Mouse (Mus musculus): Measurements from ENCODE around the gene Ncmap.

The Ncmap gene

DNA sequence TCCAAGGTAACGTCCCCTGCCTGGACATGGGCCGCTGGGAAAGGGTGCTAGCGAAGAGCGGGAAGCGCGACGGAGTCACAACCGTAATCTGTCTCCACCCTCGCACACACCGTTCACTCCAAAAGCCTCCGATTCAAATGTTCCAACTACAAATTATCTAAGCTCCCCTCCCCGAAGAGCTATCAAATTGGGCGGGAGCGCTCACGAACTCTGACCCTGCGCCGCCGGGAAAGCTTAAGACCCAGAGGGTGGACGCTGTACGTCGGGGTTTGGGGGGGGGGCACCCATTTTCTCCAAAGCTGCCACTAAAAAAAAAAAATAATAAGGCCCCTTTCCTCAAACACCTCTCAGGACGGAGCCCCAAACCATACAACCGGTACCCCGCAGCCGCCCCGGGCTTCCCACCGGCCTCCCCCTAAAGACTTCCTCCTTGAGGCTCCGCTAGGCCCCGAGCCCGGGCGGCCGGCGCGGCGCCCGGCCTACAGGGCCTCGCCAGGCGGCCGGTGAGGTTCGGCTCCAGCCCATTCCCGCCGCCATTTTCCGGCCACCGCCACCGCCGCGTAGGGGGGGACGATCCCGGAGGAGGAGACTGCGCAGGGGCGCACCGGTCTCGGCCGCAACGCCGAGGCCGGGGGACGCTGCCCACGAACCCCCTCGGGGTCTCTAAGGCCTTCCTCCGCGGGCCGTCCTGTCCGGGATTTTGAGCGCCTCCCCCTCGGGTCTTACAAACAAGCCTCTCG, 45.5 kb downstream of the Ncmap start:
- peak; percentile 21 to 22 for DNase-seq

DNA sequence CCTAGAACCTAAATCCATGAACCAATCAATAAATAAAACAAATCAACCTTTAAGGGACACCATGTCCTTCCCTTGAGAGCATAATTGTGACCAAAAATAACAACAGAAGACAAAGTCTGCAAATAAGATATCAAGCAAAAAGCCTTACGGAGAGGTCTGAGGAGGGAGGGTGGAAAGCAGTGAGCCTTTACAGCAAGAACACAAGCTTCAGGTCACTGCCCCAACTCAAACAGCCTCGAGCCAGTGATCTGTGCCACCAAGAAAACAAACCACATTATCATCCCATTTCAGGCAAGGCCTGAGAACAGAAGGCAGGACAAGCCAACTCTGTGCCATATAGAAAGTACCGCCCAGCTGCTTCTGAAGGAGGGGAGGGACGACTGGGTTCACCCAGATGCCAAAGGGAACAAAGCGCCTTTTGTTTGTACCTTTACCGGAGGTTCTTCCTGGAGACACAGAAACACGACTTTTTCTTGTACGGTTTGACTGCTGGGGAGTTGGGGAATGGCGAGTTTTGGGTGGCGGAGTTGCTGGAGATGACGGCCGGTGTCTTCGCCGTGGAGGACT, 60.6 kb downstream of the Ncmap start:
- no peak for DNase-seq

DNA sequence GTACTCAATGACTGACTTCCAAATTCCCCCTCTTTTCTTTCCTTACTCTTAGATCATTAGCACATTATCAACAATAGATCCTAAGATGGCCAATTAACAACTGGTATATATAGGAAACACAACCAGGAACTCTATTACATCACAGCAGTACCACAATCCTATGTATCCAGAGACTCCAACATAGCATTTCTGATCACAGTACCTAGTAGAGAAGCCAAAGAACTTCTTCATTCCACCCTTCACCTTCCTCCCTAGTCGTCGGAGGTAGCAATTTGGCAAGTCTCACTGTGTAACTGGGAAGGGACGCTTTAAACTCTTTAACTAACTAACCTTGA, 62.0 kb downstream of the Ncmap start:
- DNase-seq = no peak

- no peak for DNase-seq
Observed at GRCm38 (mm10) chr4:135335327-135336022, 62.6 kb downstream of the Ncmap start.

DNA sequence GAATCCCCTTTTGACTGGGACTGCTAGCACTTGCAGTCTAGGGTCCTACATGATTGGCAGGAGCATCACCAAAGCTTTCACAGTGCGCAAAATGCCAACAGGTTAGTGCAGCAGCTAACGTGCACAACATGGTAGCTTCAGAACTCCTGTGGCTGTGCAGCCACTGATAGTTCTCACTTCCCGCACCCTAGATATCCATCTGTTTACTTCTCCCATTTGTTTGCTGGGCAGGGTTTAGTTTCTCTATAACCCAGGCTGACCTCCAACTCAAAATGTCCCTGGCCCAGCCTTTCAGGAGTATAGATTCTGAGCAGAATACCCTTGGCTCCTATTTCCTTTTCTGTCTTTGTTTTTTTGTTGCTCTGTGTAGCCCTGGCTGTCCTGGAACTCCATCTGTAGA, 71.6 kb downstream of the Ncmap start:
- DNase-seq = no peak

DNA sequence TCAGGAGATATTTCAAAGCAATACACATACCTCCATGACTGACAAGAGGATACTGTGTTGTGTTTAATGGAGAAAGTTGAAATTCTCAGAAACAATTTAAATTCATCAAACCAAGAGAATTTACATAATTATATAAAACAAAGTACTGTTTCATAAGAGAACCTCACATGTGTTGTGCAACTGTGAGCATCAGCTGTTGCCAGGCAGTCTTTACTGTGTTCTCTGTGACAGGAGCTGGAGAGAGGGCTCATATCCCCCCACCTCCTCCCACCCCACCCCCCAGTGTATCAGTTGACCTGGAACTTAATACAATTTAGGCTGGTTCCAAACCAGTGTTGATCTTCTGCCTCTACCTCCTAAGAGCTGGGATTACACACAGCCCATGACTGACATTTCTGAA, 72.0 kb downstream of the Ncmap start:
- DNase-seq = no peak

GRCm38 (mm10) chr4:135323021-135323420, 75.0 kb downstream of the Ncmap start:
- DNase-seq = no peak

Measured in lung, adult 18-20 months (tissue).